Mouse (Mus musculus): ENCODE data around the gene Pcbp3. TPM values are rescaled to one million over a fixed set of nuclear protein-coding genes. Genes with fewer than 3 reads are reported as not detected.

The Pcbp3 gene
- polyA plus RNA-seq, 1 experiment from 2014 or later, result 29.0 TPM

DNA sequence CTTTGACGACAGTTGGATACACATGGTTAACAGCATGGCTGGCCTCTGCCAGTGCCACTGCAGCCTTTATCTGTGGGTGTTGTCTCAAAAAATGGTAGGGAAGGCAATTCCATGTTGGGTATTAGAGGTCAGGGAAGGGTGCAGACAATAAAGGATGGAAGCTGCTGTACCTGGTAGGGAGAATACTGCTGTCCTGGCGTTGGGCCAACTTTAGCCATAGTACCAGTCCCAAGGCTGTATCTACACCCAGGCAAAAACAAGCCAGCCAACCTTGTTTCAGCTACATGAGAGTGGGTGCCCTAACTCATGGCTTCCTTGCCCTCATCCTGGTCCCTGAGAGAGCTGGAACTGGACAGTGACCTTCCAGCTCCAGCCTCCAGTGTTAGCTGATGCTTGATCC is 103.8 kb downstream of the Pcbp3 start:
- Histone ChIP-seq H3K27ac (ENCODE audit: low read depth) (no peak overlapping the region), H3K4me1 (replicated peaks; ENCODE audit: control insufficient read depth, insufficient read depth, low read length) (no peaks in the 10 kb centered on the region), H3K36me3 (ENCODE audit: control insufficient read depth, insufficient read depth, low read length) (no peaks in the 10 kb centered on the region), H3K9me3 (ENCODE audit: control insufficient read depth, low read length) (no peaks in the 10 kb centered on the region), H3K4me3 (ENCODE audit: low read depth, low read length) (no peak overlapping the region), H3K4me2 (ENCODE audit: low read length) (no peak overlapping the region), H3K27me3 (replicated peaks; ENCODE audit: control insufficient read depth, insufficient read depth, low read length) (no peaks in the 10 kb centered on the region), H3K9ac (ENCODE audit: low read length) (no peak overlapping the region)
- ATAC-seq (replicated peaks; ENCODE audit: low FRiP score, low TSS enrichment, low read depth) (no peak), DNase-seq (ENCODE audit: low spot score) (no peak)
- WGBS, result 86% methylated on average over 2 of the region's 2 CpGs

DNA sequence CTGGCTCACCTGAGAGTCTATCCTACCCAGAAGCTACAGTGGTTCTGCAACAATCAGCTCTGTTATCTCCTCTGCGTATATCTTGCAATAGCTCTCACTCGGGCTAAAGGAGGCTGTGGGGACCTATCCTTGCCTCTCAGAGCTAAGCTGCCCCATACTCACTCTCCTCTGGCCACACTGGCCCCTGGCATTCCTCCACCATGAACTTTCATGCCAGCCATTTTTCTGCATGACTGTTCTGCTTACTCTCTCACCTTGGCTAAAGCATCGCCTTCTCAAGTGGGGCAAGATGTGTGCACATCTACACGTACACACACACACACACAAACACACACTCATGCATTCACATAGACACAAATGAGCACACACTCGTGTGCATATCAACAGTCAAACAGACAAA is 115.2 kb downstream of the Pcbp3 start:
- 79% methylated on average over 5 of the region's 5 CpGs for WGBS
- Histone ChIP-seq H3K36me3 (ENCODE audit: control insufficient read depth, insufficient read depth, low read length) (no peaks in the 10 kb centered on the region), H3K4me2 (ENCODE audit: low read length) (no peak overlapping the region), H3K4me3 (ENCODE audit: low read depth, low read length) (no peak overlapping the region), H3K27me3 (replicated peaks; ENCODE audit: control insufficient read depth, insufficient read depth, low read length) (no peaks in the 10 kb centered on the region), H3K4me1 (replicated peaks; ENCODE audit: control insufficient read depth, insufficient read depth, low read length) (no peaks in the 10 kb centered on the region), H3K9me3 (ENCODE audit: control insufficient read depth, low read length) (no peaks in the 10 kb centered on the region), H3K27ac (ENCODE audit: low read depth) (no peak overlapping the region), H3K9ac (ENCODE audit: low read length) (no peak overlapping the region)
- ATAC-seq (replicated peaks; ENCODE audit: low FRiP score, low TSS enrichment, low read depth), result no peak
- no peak for DNase-seq (ENCODE audit: low spot score)

DNA sequence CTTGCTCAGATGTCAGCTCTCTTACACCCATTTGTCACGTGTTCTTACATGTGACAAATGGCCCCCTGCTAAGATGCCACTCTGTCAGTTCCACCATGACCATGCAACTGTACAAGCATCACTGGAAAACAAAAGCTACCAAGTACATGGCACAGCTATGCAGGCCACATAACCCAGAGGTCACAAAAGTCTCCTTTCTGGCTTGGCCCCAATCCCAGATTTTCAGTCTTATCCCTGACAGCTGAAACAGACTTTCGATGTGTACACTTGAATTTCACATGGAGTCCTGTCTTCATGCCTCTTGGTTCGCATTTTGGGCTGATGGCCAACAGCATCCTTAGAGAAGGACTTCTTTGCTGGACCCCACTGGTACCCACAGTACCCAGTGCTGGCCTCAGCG is 116.8 kb downstream of the Pcbp3 start:
- no peaks in the 10 kb centered on the region for H3K27me3 ChIP-seq (replicated peaks; ENCODE audit: control insufficient read depth, insufficient read depth, low read length)
- DNase-seq (ENCODE audit: low spot score), result no peak
- H3K9ac ChIP-seq (ENCODE audit: low read length), result no peak overlapping the region
- ATAC-seq (replicated peaks; ENCODE audit: low FRiP score, low TSS enrichment, low read depth), result no peak
- no peak overlapping the region for H3K27ac ChIP-seq (ENCODE audit: low read depth)
- no peak overlapping the region for H3K4me2 ChIP-seq (ENCODE audit: low read length)
- no peak overlapping the region for H3K4me3 ChIP-seq (ENCODE audit: low read depth, low read length)
- no peaks in the 10 kb centered on the region for H3K4me1 ChIP-seq (replicated peaks; ENCODE audit: control insufficient read depth, insufficient read depth, low read length)
- 86% methylated on average over 4 of the region's 4 CpGs for WGBS
- no peaks in the 10 kb centered on the region for H3K9me3 ChIP-seq (ENCODE audit: control insufficient read depth, low read length)
- H3K36me3 ChIP-seq (ENCODE audit: control insufficient read depth, insufficient read depth, low read length), result no peaks in the 10 kb centered on the region

DNA sequence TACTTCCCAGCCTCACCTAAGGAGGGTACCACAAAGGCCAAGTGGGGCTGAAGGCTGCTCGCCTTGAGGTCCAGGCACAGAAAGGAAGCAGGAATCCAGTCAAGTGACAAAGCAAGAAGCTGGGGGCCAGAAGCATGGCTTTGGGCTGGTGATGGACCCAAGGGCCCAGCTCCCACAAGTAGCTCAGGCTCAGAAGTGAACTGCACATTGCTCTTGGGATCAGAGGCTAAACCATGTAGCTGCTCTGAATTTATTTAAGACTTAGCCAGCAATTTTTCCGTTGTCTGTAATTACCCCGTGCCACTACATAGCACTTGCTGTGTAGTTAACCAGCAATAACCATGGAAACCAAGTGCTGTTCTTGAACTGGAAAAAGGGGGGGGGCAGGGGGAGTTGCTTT is 117.3 kb downstream of the Pcbp3 start:
- no peak for DNase-seq (ENCODE audit: low spot score)
- H3K4me1 ChIP-seq (replicated peaks; ENCODE audit: control insufficient read depth, insufficient read depth, low read length), result no peaks in the 10 kb centered on the region
- no peaks in the 10 kb centered on the region for H3K27me3 ChIP-seq (replicated peaks; ENCODE audit: control insufficient read depth, insufficient read depth, low read length)
- no peaks in the 10 kb centered on the region for H3K9me3 ChIP-seq (ENCODE audit: control insufficient read depth, low read length)
- no peak for ATAC-seq (replicated peaks; ENCODE audit: low FRiP score, low TSS enrichment, low read depth)
- 78% methylated on average over 3 of the region's 3 CpGs for WGBS
- no peak overlapping the region for H3K4me3 ChIP-seq (ENCODE audit: low read depth, low read length)
- no peak overlapping the region for H3K27ac ChIP-seq (ENCODE audit: low read depth)
- H3K36me3 ChIP-seq (ENCODE audit: control insufficient read depth, insufficient read depth, low read length), result no peaks in the 10 kb centered on the region
- H3K4me2 ChIP-seq (ENCODE audit: low read length), result no peak overlapping the region
- H3K9ac ChIP-seq (ENCODE audit: low read length), result no peak overlapping the region

DNA sequence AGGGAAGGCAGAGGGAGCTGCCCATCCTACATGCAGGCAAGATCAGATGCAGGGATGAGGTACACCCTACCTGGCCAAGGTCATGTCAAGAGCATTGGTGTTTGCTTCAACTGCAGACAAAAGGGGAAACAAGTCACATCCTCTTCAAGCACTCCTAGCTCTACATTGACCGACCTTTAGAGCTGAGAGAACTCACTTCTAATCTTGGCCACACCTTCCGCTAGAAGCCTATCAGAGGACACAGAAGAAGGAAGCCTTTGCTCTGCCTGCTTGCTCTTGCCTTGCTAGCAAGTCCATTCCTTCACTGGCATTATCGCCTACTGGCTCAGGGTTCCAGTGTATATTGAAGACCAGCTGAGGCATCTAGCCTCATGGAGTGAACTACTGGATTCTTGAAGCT is 119.6 kb downstream of the Pcbp3 start:
- Histone ChIP-seq H3K27me3 (replicated peaks; ENCODE audit: control insufficient read depth, insufficient read depth, low read length) (no peaks in the 10 kb centered on the region), H3K4me3 (ENCODE audit: low read depth, low read length) (no peak overlapping the region), H3K9me3 (ENCODE audit: control insufficient read depth, low read length) (no peaks in the 10 kb centered on the region), H3K36me3 (ENCODE audit: control insufficient read depth, insufficient read depth, low read length) (no peaks in the 10 kb centered on the region), H3K4me1 (replicated peaks; ENCODE audit: control insufficient read depth, insufficient read depth, low read length) (no peaks in the 10 kb centered on the region), H3K9ac (ENCODE audit: low read length) (no peak overlapping the region), H3K27ac (ENCODE audit: low read depth) (no peak overlapping the region), H3K4me2 (ENCODE audit: low read length) (no peak overlapping the region)
- 95% methylated on average over 3 of the region's 3 CpGs for WGBS
- ATAC-seq (replicated peaks; ENCODE audit: low FRiP score, low TSS enrichment, low read depth) (no peak), DNase-seq (ENCODE audit: low spot score) (no peak)

DNA sequence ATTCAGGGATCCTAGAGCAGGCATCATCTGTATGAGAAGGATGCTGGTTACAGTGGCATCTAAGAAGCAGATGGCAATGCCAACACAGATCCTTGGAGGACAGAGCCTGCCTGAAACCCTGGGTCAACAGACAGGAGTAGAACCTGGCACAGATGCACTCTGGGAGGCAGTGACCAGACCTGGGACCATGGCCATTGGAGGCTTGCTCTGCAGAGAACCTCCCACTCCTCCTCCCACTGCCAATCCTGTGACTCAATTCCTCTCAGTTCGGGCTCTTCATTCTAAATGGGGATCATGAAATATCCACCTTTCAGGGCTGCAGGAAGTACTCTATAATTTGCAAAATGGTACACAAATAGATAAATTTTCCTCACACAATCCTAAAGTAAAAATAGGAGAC is 120.5 kb downstream of the Pcbp3 start:
- no peak overlapping the region for H3K4me2 ChIP-seq (ENCODE audit: low read length)
- H3K36me3 ChIP-seq (ENCODE audit: control insufficient read depth, insufficient read depth, low read length), result no peaks in the 10 kb centered on the region
- no peak for ATAC-seq (replicated peaks; ENCODE audit: low FRiP score, low TSS enrichment, low read depth)
- H3K9me3 ChIP-seq (ENCODE audit: control insufficient read depth, low read length), result no peaks in the 10 kb centered on the region
- WGBS, result 67% methylated on average over 1 of the region's 1 CpGs
- no peak for DNase-seq (ENCODE audit: low spot score)
- no peak overlapping the region for H3K4me3 ChIP-seq (ENCODE audit: low read depth, low read length)
- H3K4me1 ChIP-seq (replicated peaks; ENCODE audit: control insufficient read depth, insufficient read depth, low read length), result no peaks in the 10 kb centered on the region
- H3K27me3 ChIP-seq (replicated peaks; ENCODE audit: control insufficient read depth, insufficient read depth, low read length), result no peaks in the 10 kb centered on the region
- no peak overlapping the region for H3K9ac ChIP-seq (ENCODE audit: low read length)
- H3K27ac ChIP-seq (ENCODE audit: low read depth), result no peak overlapping the region

DNA sequence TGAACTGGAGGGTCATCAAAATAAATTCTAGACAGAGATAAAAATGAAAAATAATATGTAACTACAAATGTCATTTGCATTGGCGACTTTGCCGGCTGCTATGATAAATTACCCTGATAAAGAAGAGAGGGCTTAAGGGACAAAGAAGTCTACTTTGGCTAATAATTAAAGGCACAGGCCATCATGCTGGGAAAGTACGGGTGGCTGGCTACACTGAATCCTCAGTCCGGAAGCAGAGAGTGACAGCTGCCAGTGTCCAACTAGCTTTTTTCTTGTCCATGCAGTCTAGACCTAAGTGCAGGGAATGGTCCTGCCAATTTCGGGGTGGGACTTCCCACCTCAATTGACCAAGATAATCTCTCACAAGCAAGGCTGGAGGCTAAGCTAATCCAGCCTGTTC is 121.1 kb downstream of the Pcbp3 start:
- Histone ChIP-seq H3K36me3 (ENCODE audit: control insufficient read depth, insufficient read depth, low read length) (no peaks in the 10 kb centered on the region), H3K9me3 (ENCODE audit: control insufficient read depth, low read length) (no peaks in the 10 kb centered on the region), H3K4me2 (ENCODE audit: low read length) (no peak overlapping the region), H3K9ac (ENCODE audit: low read length) (no peak overlapping the region), H3K27ac (ENCODE audit: low read depth) (no peak overlapping the region), H3K4me3 (ENCODE audit: low read depth, low read length) (no peak overlapping the region), H3K4me1 (replicated peaks; ENCODE audit: control insufficient read depth, insufficient read depth, low read length) (no peaks in the 10 kb centered on the region), H3K27me3 (replicated peaks; ENCODE audit: control insufficient read depth, insufficient read depth, low read length) (no peaks in the 10 kb centered on the region)
- DNase-seq (ENCODE audit: low spot score), result no peak
- WGBS, result 63% methylated on average over 5 of the region's 5 CpGs
- no peak for ATAC-seq (replicated peaks; ENCODE audit: low FRiP score, low TSS enrichment, low read depth)

DNA sequence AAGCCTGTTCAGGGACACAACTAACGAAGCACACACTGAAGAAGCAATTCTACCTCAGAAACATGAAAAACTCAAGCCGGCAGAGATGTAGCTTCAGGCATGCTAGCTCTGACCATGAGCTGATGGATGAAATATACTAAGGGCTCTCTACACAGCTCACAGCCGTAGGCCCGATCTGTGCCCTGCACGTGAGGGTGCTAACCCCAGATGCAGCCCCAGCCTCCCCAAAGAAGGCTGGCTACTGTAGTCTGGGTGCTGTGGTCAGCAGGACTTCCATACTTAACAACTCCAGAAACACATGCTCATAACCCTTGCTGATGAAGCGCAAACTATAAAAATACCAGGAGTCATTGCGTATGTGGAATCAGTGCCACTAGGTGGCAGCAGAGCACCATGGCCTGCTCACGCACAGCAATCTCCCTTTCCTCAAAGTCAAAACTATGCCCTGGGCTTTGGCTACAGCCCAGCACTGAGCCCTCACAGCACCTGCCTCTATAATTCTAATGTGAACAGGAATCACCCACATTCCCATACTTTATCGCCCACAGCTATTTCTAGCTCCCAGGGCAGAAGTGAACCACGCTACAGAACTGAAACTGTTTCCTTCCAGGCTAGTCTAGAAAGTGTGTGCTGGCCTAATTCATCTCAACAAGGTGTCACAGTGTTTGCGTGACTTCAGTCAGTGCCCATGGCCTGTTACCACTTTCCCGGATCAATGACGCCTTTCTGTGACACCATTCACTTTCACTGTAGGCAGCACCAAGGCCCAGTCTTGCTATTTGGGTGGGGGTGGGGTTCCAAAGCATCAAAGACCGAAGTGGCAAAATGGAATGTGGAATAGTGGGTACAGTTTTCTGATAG is 126.0 kb downstream of the Pcbp3 start:
- peak; percentile 93 for DNase-seq (ENCODE audit: low spot score)
- H3K4me2 ChIP-seq (ENCODE audit: low read length), result no peak overlapping the region
- ATAC-seq (replicated peaks; ENCODE audit: low FRiP score, low TSS enrichment, low read depth), result peak; percentile 72; the same call in 1 of the 2 replicates
- H3K27ac ChIP-seq (ENCODE audit: low read depth), result no peak overlapping the region
- no peaks in the 10 kb centered on the region for H3K9me3 ChIP-seq (ENCODE audit: control insufficient read depth, low read length)
- no peaks in the 10 kb centered on the region for H3K36me3 ChIP-seq (ENCODE audit: control insufficient read depth, insufficient read depth, low read length)
- H3K4me1 ChIP-seq (replicated peaks; ENCODE audit: control insufficient read depth, insufficient read depth, low read length), result no peaks in the 10 kb centered on the region
- H3K27me3 ChIP-seq (replicated peaks; ENCODE audit: control insufficient read depth, insufficient read depth, low read length), result no peaks in the 10 kb centered on the region
- 58% methylated on average over 14 of the region's 14 CpGs for WGBS
- no peak overlapping the region for H3K9ac ChIP-seq (ENCODE audit: low read length)
- H3K4me3 ChIP-seq (ENCODE audit: low read depth, low read length), result no peak overlapping the region

DNA sequence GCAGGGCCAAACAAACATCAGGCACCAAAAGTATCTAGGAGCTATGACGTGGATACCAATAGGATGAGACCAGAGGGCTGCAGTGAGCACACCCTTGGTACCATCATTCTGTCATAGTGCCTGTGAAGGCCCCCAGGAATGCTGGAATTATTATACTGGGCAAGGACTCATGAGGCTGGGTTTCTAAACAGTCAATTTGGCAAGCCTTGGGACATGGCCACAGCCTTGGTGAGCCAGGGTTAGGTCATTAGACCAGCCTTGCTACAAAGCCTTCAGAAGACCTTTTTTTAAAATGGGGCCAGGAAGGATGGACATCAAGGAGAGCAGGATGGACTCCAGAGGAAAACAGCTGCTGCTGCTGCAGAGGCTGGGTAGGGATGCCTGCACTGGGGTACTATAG is 128.8 kb downstream of the Pcbp3 start:
- Histone ChIP-seq H3K9me3 (ENCODE audit: control insufficient read depth, low read length) (no peaks in the 10 kb centered on the region), H3K4me2 (ENCODE audit: low read length) (no peak overlapping the region), H3K27me3 (replicated peaks; ENCODE audit: control insufficient read depth, insufficient read depth, low read length) (no peaks in the 10 kb centered on the region), H3K4me1 (replicated peaks; ENCODE audit: control insufficient read depth, insufficient read depth, low read length) (no peaks in the 10 kb centered on the region), H3K36me3 (ENCODE audit: control insufficient read depth, insufficient read depth, low read length) (no peaks in the 10 kb centered on the region), H3K9ac (ENCODE audit: low read length) (no peak overlapping the region), H3K4me3 (ENCODE audit: low read depth, low read length) (no peak overlapping the region), H3K27ac (ENCODE audit: low read depth) (no peak overlapping the region)
- ATAC-seq (replicated peaks; ENCODE audit: low FRiP score, low TSS enrichment, low read depth) (no peak), DNase-seq (ENCODE audit: low spot score) (no peak)
- WGBS, result 59% methylated on average over 1 of the region's 1 CpGs
